In the genomic region with DNA sequence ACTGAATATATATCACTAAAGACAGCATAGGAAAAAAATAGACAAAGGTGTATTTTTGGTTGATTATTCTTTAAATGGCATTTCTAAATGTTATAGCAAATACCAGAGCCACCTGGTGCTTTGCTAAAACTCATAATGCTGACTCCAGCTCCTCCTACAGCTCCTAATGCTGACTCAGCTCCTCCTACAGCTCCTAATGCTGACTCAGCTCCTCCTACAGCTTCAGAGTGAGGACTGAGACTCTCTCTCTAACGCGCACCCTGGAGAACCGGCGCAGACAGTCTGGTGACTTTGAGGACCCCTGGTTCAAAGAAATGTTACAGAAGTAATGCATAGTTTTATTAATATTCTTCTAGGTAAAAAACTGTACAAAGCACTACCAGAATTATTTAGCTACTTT, we compare ENCODE assay signal across 23 mouse cellular contexts. TPM values are rescaled to one million over a fixed set of nuclear protein-coding genes. Genes with fewer than 3 reads are reported as not detected.
DNase-seq lines count a peak whose midpoint lies in the region; ATAC-seq lines count a peak whose summit lies in the region.
"Had no signal": no experiment of that assay in that cellular context is flagged by ENCODE, and none has a peak within 500 bp of the region (broad histone marks: within the 10 kb centered on the region; RNA-seq: fewer than 3 reads in every experiment).

No protein-coding gene starts in this region.

- no peak for ATAC-seq in erythroblast, adult 5-6 weeks (replicated peaks; ENCODE audit: low FRiP score, poor library complexity, severe bottlenecking)
- ATAC-seq: forebrain, embryonic 14.5 days; intestine, embryonic 15.5 days; liver, embryonic 12.5 days; liver, postnatal 0 days; midbrain, embryonic 15.5 days had no signal

- peak; percentile 11 for DNase-seq in right cerebral cortex, adult 18-20 months
- no peak for DNase-seq in right cerebral cortex, postnatal 4 days
- DNase-seq in brain, adult 2 months (ENCODE audit: low read depth, low spot score) = peak; percentile 72
- DNase-seq in forelimb bud, embryonic 11.5 days (ENCODE audit: low read depth, low spot score) = peak; percentile 83
- no peak for DNase-seq in cerebellum, postnatal 10 days
- no peak for DNase-seq in urinary bladder, adult 18-20 months (ENCODE audit: low spot score in 2 of 2)
- DNase-seq: adrenal gland, postnatal 25 days; B cell, adult 2 months; cerebellum, adult 11-12 months; cerebellum, adult 9-11 months; gastrocnemius, postnatal 10 days; heart, postnatal 10 days; kidney, adult 2 months; kidney, postnatal 36 days; left cerebral cortex, postnatal 4 days; liver, postnatal 0 days; lung, postnatal 36 days; thymus, postnatal 4 days had no signal

RNA-seq across cellular contexts. Expression of a gene that starts 49.4 kb away (rescaled TPM):
- 5.6 and 6.5 TPM in 2 replicates for total RNA-seq in erythroblast, adult 5-6 weeks (2015; ENCODE audit: low replicate concordance)
- total RNA-seq in erythroblast, adult 5-6 weeks (2017; ENCODE audit: low replicate concordance) = 12.1 and 22.0 TPM in 2 replicates

Comparison
In these comparisons a context has a peak if more than half of its experiments do, and no peak if none do; other contexts are left out.
1. DNase-seq: peak in right cerebral cortex, adult 18-20 months (single experiment), brain, adult 2 months (single experiment) and forelimb bud, embryonic 11.5 days (single experiment); none in right cerebral cortex, postnatal 4 days (single experiment), cerebellum, postnatal 10 days (0 of 2) and urinary bladder, adult 18-20 months (0 of 2).